Mouse (Mus musculus): ENCODE measurements at regions not wholly inside any gene's neighbourhood (a gene's known extent, or its start where the extent isn't known, plus 50 kb on each side); places are given as distances from the start of the nearest gene placed in this dataset.

GRCm38 (mm10) chr16:73504759-73505158 is 906.9 kb downstream of the Robo2 start:
- TF ChIP-seq GATA1 (IDR thresholded peaks at IDR 0.05; ENCODE audit: low read length) (no peak), TAL1 (IDR thresholded peaks at IDR 0.05; ENCODE audit: low read length) (no peak)
